Mouse (Mus musculus) embryonic facial prominence, embryonic 13.5 days (tissue): ENCODE measurements at regions not wholly inside any gene's neighbourhood (a gene's known extent, or its start where the extent isn't known, plus 50 kb on each side); places are given as distances from the start of the nearest gene placed in this dataset.
A peak's percentile ranks its signal among the peaks of the same experiment; 100 is the strongest.

Experiments used
- ATAC-seq: fragments of 200-750 bp; cut with Nextera tagmentation; 2 replicates; pipeline ENCODE4 v1.8.0; 2017; ENCODE audit warnings: low read depth; ENCODE audit not compliant: insufficient number of reproducible peaks, insufficient read depth, low FRiP score, low TSS enrichment
- H3K27ac ChIP-seq: fragments of 300-500 bp; sonication (generic); 2 replicates; pipeline ENCODE4 v1.5.1; 2015; ENCODE audit warnings: moderate library complexity, mild to moderate bottlenecking, inconsistent platforms
- H3K27me3 ChIP-seq: fragments of 300-500 bp; sonication (generic); 2 replicates; pipeline ENCODE4 v1.6.1; 2015; ENCODE audit warnings: mild to moderate bottlenecking, inconsistent platforms
- H3K36me3 ChIP-seq: fragments of 300-500 bp; sonication (generic); 2 replicates; pipeline ENCODE4 v1.6.1; 2015; ENCODE audit warnings: mild to moderate bottlenecking, inconsistent platforms
- H3K4me1 ChIP-seq: fragments of 300-500 bp; sonication (generic); 2 replicates; pipeline ENCODE4 v1.6.1; 2015; ENCODE audit warnings: inconsistent platforms
- H3K4me2 ChIP-seq: fragments of 300-500 bp; sonication (generic); 2 replicates; pipeline ENCODE4 v1.6.1; 2015; ENCODE audit warnings: moderate library complexity, mild to moderate bottlenecking, inconsistent platforms
- H3K4me3 ChIP-seq: fragments of 300-500 bp; sonication (generic); 2 replicates; pipeline ENCODE4 v1.5.1; 2015; ENCODE audit warnings: mild to moderate bottlenecking, inconsistent platforms
- H3K9ac ChIP-seq: fragments of 300-500 bp; sonication (generic); 2 replicates; pipeline ENCODE4 v1.6.1; 2015; ENCODE audit warnings: mild to moderate bottlenecking, inconsistent platforms
- H3K9me3 ChIP-seq: fragments of 300-500 bp; sonication (generic); 2 replicates; pipeline ENCODE4 v1.6.1; 2016; ENCODE audit warnings: inconsistent platforms
- WGBS: fragments of 180-500 bp; shearing (Covaris S2); methylation state at CpG from one replicate; pipeline ENCODE4 v1.1.7; 2015; ENCODE audit warnings: mixed read lengths; 5-methylcytosine and 5-hydroxymethylcytosine counted together

DNA sequence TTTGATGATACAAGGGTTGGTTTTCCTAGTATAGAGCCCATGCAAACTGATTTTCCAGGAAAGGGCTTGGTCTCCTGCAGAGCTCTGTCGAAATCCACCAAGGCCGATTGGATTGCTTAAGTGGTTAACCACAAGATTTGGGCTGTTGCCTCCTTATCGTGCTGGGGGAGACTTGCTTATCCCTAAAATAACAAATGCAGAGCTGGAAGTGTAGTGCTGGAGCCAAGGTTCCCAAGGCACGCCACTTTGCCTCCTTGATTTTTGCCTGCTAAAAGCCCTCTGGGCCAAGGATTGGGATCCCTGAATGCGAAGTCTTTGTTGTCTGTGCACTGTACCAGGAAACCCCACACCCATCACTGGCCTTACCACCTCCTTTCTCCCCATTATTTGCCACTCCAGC is 52.8 kb upstream of the Tmem178 start:
- no peaks in the 10 kb centered on the region for H3K27me3 ChIP-seq
- H3K9ac ChIP-seq, result no peak overlapping the region
- peak; percentile 61; the same call in 1 of the 2 replicates for ATAC-seq
- H3K27ac ChIP-seq, result peak overlapping the region; percentile 57
- no peaks in the 10 kb centered on the region for H3K36me3 ChIP-seq
- no peak overlapping the region for H3K4me3 ChIP-seq
- no peak overlapping the region for H3K4me2 ChIP-seq
- no peaks in the 10 kb centered on the region for H3K9me3 ChIP-seq
- peaks cover 30% of the 10 kb centered on the region for H3K4me1 ChIP-seq
- 33% methylated on average over 5 of the region's 5 CpGs for WGBS

DNA sequence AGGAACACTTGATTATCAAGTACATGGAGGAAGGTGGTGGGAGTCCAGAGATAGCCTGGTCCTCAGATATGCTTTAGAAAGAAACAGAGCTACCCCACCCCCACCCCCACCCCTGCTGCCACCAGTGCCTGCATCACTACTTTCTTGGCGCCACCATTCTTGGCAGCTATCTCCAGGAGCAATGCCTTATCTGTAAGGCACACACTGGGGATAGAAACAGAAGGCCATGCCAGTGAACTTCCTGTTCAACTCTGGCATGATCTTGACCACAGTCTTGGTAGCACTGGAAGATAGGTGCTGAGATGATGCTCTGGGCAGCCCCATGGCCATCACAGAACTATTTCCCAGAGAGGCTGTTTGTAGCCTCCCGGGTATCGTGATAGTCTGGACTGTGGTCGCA is 55.3 kb upstream of the Tmem178 start:
- H3K4me1 ChIP-seq, result peaks cover 47% of the 10 kb centered on the region
- no peak overlapping the region for H3K4me3 ChIP-seq
- H3K36me3 ChIP-seq, result no peaks in the 10 kb centered on the region
- no peaks in the 10 kb centered on the region for H3K27me3 ChIP-seq
- H3K9me3 ChIP-seq, result no peaks in the 10 kb centered on the region
- WGBS, result 97% methylated on average over 4 of the region's 4 CpGs
- H3K27ac ChIP-seq, result no peak overlapping the region
- H3K4me2 ChIP-seq, result no peak overlapping the region
- no peak overlapping the region for H3K9ac ChIP-seq
- ATAC-seq, result no peak

DNA sequence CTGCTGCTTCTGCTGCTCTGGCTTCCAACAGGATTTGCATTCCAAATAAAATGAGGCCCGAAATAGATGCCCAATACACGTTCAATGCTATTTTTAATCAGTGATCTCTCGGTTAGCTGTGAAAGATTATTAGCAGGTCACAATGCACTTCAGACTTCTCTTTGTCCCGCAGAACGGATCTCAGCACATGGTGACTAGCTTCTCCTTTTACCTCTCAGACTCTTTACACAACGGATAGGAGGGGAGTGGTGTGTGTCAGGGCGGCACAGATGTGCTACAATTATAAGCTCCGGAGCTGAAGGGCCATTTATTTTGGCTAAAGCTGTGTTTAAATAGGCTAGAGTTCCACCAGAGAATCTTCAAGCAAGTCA is 56.7 kb upstream of the Tmem178 start:
- Histone ChIP-seq H3K4me2 (peak overlapping the region; percentile 46), H3K4me3 (peak overlapping the region; percentile 18), H3K27ac (peak overlapping the region; percentile 69), H3K9ac (no peak overlapping the region), H3K36me3 (no peaks in the 10 kb centered on the region), H3K4me1 (peaks cover 47% of the 10 kb centered on the region), H3K27me3 (no peaks in the 10 kb centered on the region), H3K9me3 (no peaks in the 10 kb centered on the region)
- ATAC-seq, result no peak
- 9% methylated on average over 8 of the region's 8 CpGs for WGBS

DNA sequence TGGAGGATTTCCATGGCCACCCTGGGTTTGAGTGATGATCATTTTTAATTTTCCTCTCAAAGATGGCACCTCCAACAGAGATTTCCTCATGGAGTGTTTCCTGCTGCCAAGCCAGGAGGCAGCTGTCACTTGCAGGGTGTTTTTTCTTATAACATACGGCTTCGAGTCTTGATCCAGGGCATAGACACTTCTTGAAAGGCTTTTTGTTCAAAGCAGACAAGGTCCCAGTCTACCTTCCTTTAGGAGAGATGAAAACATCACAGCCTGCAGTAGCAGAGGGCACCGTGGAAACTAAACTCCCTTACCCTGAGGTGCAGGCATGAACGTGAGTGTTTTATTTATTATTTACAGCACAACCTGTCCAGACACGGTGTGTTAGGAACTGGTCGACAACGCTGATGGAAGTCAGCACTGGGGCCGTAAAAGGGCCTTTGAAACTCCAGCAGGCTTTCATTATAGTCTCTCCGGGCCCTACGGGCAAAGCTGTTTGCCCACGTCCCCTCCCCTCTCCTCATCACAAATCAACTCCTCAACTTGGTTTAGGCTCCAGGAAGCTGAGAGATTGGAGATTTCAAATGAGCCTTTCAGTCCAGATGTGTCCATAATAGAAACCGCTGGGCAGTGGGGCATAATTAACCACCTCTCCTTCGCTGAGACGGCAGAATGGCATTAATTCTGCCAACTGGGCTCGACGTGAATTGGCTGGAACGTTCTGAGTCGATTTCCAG is 57.2 kb upstream of the Tmem178 start:
- H3K4me2 ChIP-seq, result peak overlapping the region; percentile 46
- peak overlapping the region; percentile 18 for H3K4me3 ChIP-seq
- H3K9ac ChIP-seq, result no peak overlapping the region
- no peaks in the 10 kb centered on the region for H3K36me3 ChIP-seq
- H3K27ac ChIP-seq, result peak overlapping the region; percentile 69
- no peaks in the 10 kb centered on the region for H3K9me3 ChIP-seq
- no peaks in the 10 kb centered on the region for H3K27me3 ChIP-seq
- ATAC-seq, result peak; percentile 43; the same call in 1 of the 2 replicates
- 8% methylated on average over 18 of the region's 18 CpGs for WGBS
- peaks cover 44% of the 10 kb centered on the region for H3K4me1 ChIP-seq

DNA sequence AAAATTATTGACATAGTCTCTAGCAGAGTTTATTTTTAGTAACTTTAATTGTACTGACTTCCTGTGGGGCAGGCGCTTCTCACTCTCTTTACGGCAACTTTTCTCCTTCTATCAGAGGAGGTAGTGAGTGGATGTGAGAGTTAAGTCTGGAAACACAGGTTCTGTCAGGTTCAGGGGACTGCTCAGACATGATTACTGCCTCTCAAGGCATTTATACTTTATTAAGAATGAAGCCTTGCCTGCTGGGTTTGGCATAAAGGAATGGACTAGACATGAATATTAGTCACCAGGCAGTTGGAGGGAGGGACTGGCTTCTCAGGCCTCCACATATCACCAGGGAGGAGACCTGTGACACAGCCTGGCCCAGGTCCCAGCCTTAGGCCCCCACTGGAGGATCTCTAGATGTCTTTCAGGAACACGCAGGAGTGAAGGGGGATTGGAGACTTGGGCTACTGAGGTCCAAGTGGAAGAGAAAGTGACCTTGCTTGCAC is 58.2 kb upstream of the Tmem178 start:
- WGBS, result 41% methylated on average over 3 of the region's 3 CpGs
- Histone ChIP-seq H3K36me3 (no peaks in the 10 kb centered on the region), H3K4me2 (no peak overlapping the region), H3K4me3 (no peak overlapping the region), H3K4me1 (peaks cover 35% of the 10 kb centered on the region), H3K27ac (peak overlapping the region; percentile 73; the same call in 1 of the 2 replicates), H3K9ac (no peak overlapping the region), H3K27me3 (no peaks in the 10 kb centered on the region), H3K9me3 (no peaks in the 10 kb centered on the region)
- no peak for ATAC-seq

DNA sequence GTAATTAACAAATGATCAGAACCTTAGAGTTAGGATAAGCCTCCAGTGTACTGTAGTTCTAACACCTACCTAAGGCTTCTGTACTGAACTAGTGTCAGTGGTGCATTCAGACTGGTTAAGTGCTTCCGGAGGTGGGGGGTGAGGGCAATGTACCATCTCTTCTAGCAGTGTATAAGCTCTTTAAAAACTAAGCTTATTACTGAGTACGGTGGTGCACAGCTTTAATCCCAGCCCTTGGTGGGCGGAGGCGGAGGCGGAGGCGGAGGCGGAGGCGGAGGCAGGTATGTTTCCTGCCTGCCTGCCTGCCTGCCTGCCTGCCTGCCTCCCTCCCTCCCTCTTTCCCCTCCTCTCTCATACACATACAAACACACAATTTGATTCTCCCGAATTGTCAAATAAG is 58.7 kb upstream of the Tmem178 start:
- no peaks in the 10 kb centered on the region for H3K27me3 ChIP-seq
- no peak for ATAC-seq
- H3K9me3 ChIP-seq, result no peaks in the 10 kb centered on the region
- H3K9ac ChIP-seq, result no peak overlapping the region
- peaks cover 36% of the 10 kb centered on the region for H3K4me1 ChIP-seq
- 74% methylated on average over 9 of the region's 9 CpGs for WGBS
- peak overlapping the region; percentile 55; the same call in 1 of the 2 replicates for H3K27ac ChIP-seq
- no peaks in the 10 kb centered on the region for H3K36me3 ChIP-seq
- H3K4me2 ChIP-seq, result no peak overlapping the region
- H3K4me3 ChIP-seq, result no peak overlapping the region

DNA sequence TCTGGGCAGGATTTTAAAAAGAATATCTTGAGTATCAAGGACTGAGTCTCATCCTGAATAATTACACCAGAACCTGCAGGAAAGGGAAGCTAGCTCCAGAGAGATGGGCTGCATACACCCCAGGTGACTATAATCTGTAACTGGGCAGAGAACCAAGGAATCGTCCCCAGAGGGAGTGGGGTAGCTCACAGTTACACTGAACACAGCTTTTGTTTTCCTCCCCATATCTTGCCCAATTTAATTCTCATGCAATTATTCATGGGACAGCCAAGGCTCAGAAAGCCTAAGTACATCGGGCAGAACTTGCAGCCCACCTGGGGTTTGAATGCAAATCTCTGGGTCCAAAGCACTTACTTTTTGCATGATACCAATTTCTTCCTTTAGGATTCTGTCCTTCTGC is 59.5 kb upstream of the Tmem178 start:
- H3K36me3 ChIP-seq, result no peaks in the 10 kb centered on the region
- H3K4me2 ChIP-seq, result no peak overlapping the region
- H3K9me3 ChIP-seq, result no peaks in the 10 kb centered on the region
- H3K9ac ChIP-seq, result no peak overlapping the region
- 55% methylated on average over 2 of the region's 2 CpGs for WGBS
- H3K27me3 ChIP-seq, result no peaks in the 10 kb centered on the region
- no peak overlapping the region for H3K4me3 ChIP-seq
- H3K27ac ChIP-seq, result no peak overlapping the region
- no peak for ATAC-seq
- H3K4me1 ChIP-seq, result peaks cover 41% of the 10 kb centered on the region

DNA sequence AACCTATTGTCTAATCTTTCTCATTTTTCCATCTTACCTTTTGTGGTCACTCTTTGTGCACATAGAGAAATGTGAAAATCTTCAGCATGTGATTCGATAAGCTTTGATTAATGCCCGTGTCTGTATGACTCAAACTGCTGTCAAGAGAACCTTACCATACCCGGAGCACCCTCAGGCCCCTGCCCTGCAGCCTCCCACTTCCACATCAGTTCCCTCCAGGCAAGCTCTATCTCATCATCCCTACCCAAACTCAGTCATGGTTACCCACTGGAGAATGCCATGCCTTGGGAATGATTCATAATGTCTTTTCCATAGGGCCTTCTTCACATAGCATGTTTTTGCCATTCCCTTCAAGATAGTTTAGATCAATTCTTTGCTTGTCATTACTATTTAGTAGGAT is 62.0 kb upstream of the Tmem178 start:
- H3K27me3 ChIP-seq, result no peaks in the 10 kb centered on the region
- 82% methylated on average over 3 of the region's 3 CpGs for whole genome bisulfite sequencing
- no peak overlapping the region for H3K4me2 ChIP-seq
- H3K4me1 ChIP-seq, result peaks cover 33% of the 10 kb centered on the region
- no peak for ATAC-seq
- no peak overlapping the region for H3K4me3 ChIP-seq
- H3K9ac ChIP-seq, result no peak overlapping the region
- no peak overlapping the region for H3K27ac ChIP-seq
- H3K36me3 ChIP-seq, result no peaks in the 10 kb centered on the region
- no peaks in the 10 kb centered on the region for H3K9me3 ChIP-seq

DNA sequence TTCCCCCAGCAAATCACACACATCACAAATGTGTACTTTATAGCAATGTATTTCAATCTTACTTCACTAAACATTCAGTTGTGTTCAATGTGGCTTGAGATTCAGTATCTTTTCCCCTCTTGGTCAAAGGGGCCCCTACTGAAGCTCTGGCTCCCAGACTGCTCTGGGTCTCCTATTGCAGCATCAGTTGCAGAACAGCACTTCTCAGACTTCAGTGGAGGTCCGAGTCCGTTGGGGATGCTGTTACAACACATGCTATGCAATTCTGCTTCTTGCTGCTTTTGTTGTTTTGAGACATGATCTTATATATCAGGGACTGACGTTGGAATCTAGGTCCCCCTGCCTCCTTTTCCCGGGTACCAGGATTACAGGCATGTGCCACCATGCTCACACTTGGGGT is 64.1 kb upstream of the Tmem178 start:
- no peaks in the 10 kb centered on the region for H3K36me3 ChIP-seq
- no peak for ATAC-seq
- WGBS, result 42% methylated on average over 4 of the region's 4 CpGs

DNA sequence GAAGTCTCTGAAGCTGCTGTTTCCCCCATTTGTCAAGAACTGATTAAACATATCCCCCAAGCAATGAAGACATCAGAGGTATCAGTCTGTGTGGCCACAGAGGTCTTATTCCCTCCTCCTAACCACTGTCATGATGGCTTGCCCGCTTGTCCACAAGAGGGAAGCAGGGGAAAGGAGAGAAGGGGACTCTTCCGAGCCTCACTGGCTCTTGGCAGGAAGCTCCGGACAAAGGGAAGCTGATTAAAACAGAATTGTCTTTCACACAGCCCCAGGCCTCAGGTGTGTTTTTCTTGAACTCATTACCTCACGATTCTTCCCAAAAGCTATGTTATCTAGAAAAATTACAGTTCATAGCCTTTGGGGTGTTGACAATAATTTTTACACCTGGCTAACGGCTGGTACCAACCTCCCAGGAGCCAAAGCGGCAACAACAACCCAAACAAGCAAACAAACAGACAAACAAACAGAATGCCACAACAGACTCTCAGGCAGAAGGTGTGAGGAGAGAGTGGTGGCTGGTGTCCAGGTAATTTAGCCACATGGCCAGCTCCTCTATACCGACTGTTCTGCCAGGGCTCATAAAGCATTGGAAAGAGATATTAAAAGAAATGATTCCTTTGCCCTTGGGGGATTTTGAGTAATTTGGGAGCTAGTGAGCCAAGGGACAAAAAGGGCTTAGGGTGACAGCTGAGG is 68.9 kb upstream of the Tmem178 start:
- WGBS, result 46% methylated on average over 7 of the region's 7 CpGs
- Histone ChIP-seq H3K4me3 (no peak overlapping the region), H3K4me1 (peaks cover 10% of the 10 kb centered on the region), H3K27me3 (no peaks in the 10 kb centered on the region), H3K9me3 (no peaks in the 10 kb centered on the region), H3K36me3 (no peaks in the 10 kb centered on the region), H3K9ac (no peak overlapping the region), H3K4me2 (no peak overlapping the region), H3K27ac (no peak overlapping the region)
- ATAC-seq, result no peak

More for the DNA sequence above, 64.1 kb upstream of the Tmem178 start:
- Histone ChIP-seq H3K4me2 (no peak overlapping the region), H3K4me1 (peaks cover 15% of the 10 kb centered on the region), H3K27ac (no peak overlapping the region), H3K9me3 (no peaks in the 10 kb centered on the region), H3K4me3 (no peak overlapping the region), H3K9ac (no peak overlapping the region), H3K27me3 (no peaks in the 10 kb centered on the region)

DNA sequence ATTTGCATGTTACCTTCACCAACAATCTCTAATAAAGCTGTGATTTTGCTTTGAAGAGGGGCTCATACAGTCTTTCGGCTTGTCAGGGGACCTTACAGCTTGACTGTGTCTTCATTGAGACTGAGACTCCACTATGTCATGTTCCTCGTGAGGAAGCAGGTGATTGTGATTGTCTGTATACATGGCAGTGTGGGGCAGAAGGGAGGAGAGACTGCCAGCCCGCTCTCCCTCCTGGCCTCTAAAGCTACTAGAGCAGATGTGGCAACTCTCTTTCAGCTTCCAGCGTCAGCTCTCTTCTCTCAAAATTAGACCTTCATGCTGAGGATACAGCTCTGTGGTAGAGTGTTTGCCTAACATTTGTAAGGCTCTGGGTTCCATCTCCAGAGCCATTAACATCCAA is 73.5 kb upstream of the Tmem178 start:
- Histone ChIP-seq H3K27me3 (no peaks in the 10 kb centered on the region), H3K4me3 (no peak overlapping the region), H3K36me3 (no peaks in the 10 kb centered on the region), H3K9ac (no peak overlapping the region), H3K4me1 (0 out of 2 replicates have a peak, but pooled peaks cover 7% of the 10 kb centered on the region), H3K9me3 (no peaks in the 10 kb centered on the region), H3K27ac (no peak overlapping the region), H3K4me2 (no peak overlapping the region)
- WGBS, result 65% methylated on average over 4 of the region's 4 CpGs
- ATAC-seq, result no peak

DNA sequence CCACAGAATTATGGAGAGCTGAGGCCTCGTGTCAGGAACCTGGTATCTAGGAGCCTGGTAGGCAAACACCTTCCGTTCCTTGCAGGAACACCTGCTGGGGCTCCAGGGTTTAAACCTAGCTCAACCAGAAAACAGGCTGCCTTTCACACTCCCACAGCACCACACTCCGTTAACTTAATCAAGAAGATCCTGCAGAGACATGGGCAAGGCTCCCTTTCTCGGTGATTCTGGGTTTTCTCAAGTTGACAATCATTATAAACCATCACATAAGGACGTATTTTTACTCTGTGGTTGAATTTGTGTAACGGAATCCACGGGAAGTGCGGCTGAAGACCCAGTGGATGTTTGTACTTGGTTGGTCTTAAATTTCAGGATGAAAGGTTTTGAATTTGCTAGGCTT is 82.1 kb upstream of the Tmem178 start:
- no peak overlapping the region for H3K9ac ChIP-seq
- H3K27ac ChIP-seq, result no peak overlapping the region
- no peak for ATAC-seq
- no peaks in the 10 kb centered on the region for H3K27me3 ChIP-seq
- H3K4me2 ChIP-seq, result no peak overlapping the region
- H3K36me3 ChIP-seq, result no peaks in the 10 kb centered on the region
- H3K4me3 ChIP-seq, result no peak overlapping the region
- H3K9me3 ChIP-seq, result no peaks in the 10 kb centered on the region
- H3K4me1 ChIP-seq, result peaks cover 9% of the 10 kb centered on the region
- WGBS, result 53% methylated on average over 8 of the region's 8 CpGs
